26 mouse cellular contexts compared by ENCODE assay signal in genomic region chr7:139378355-139378754, GRCm38 (mm10).
"Had no signal": no experiment of that assay in that cellular context is flagged by ENCODE, and none has a peak within 500 bp of the region (broad histone marks: within the 10 kb centered on the region; RNA-seq: fewer than 3 reads in every experiment).

No protein-coding gene starts in this region.

- H3K4me1 ChIP-seq: embryonic facial prominence, embryonic 10.5 days; embryonic facial prominence, embryonic 12.5 days; embryonic facial prominence, embryonic 13.5 days; embryonic facial prominence, embryonic 15.5 days; forebrain, embryonic 10.5 days; forebrain, embryonic 12.5 days; forebrain, embryonic 13.5 days had no signal

- H3K9me3 ChIP-seq: embryonic facial prominence, embryonic 10.5 days; embryonic facial prominence, embryonic 12.5 days; embryonic facial prominence, embryonic 13.5 days; embryonic facial prominence, embryonic 15.5 days; forebrain, embryonic 10.5 days; forebrain, embryonic 12.5 days; forebrain, embryonic 13.5 days; heart, embryonic 10.5 days had no signal

- ATAC-seq: forebrain, embryonic 13.5 days; forebrain, embryonic 14.5 days; forebrain, embryonic 16.5 days; forebrain, postnatal 0 days had no signal

- H3K9ac ChIP-seq: embryonic facial prominence, embryonic 12.5 days; embryonic facial prominence, embryonic 13.5 days; embryonic facial prominence, embryonic 15.5 days; forebrain, embryonic 12.5 days; forebrain, embryonic 13.5 days; forebrain, postnatal 0 days had no signal

- H3K36me3 ChIP-seq: embryonic facial prominence, embryonic 10.5 days; embryonic facial prominence, embryonic 12.5 days; embryonic facial prominence, embryonic 13.5 days; embryonic facial prominence, embryonic 15.5 days; forebrain, embryonic 10.5 days; forebrain, embryonic 12.5 days; heart, embryonic 10.5 days had no signal

- H3K4me2 ChIP-seq: embryonic facial prominence, embryonic 12.5 days; embryonic facial prominence, embryonic 13.5 days; embryonic facial prominence, embryonic 15.5 days; forebrain, embryonic 12.5 days; forebrain, embryonic 13.5 days had no signal

- DNase-seq: cerebellum, adult 9-10 months; cerebellum, adult 9-11 months; cerebellum, postnatal 10 days; cerebellum, postnatal 14 days; cerebellum, postnatal 25 days; cerebellum, postnatal 36 days; embryo, embryonic 11 days; forebrain, postnatal 0 days; gastrocnemius, adult 2 months; gastrocnemius, postnatal 10 days; gastrocnemius, postnatal 14 days; gastrocnemius, postnatal 25 days; gastrocnemius, postnatal 36 days; heart, adult 18-20 months; heart, adult 2 months had no signal

- H3K4me3 ChIP-seq: embryonic facial prominence, embryonic 10.5 days; embryonic facial prominence, embryonic 12.5 days; embryonic facial prominence, embryonic 13.5 days; embryonic facial prominence, embryonic 15.5 days; erythroblast, embryonic 14.5 days; forebrain, embryonic 10.5 days; forebrain, embryonic 12.5 days; forebrain, embryonic 13.5 days; gastrocnemius, adult 2 months; heart, adult 2 months; heart, embryonic 10.5 days had no signal

- H3K27ac ChIP-seq: embryonic facial prominence, embryonic 10.5 days; embryonic facial prominence, embryonic 12.5 days; embryonic facial prominence, embryonic 13.5 days; embryonic facial prominence, embryonic 15.5 days; forebrain, embryonic 10.5 days; forebrain, embryonic 12.5 days; forebrain, embryonic 13.5 days; gastrocnemius, adult 2 months; heart, adult 2 months; heart, embryonic 10.5 days had no signal

- H3K27me3 ChIP-seq: embryonic facial prominence, embryonic 12.5 days; embryonic facial prominence, embryonic 13.5 days; embryonic facial prominence, embryonic 15.5 days; forebrain, embryonic 12.5 days; forebrain, embryonic 13.5 days had no signal
